Mouse (Mus musculus) left cerebral cortex, adult 18-20 months (tissue): ENCODE results near the gene Mei1. TPM values are rescaled to one million over a fixed set of nuclear protein-coding genes. Genes with fewer than 3 reads are reported as not detected.
"Not testable (repeated sequence)": the region's sequence is repeated elsewhere in the genome, so short reads cannot be mapped to it uniquely, and the experiment has no call there.

Experiments
- DNase-seq, 2 experiments: peaks; one replicate each; pipeline ENCODE4 v3.0.0; 2021 to 2022; ENCODE audit warnings: low spot score in 2 of 2, mixed read lengths in 1 of 2
- total RNA-seq, 2 experiments: library from RNA; stranded (reverse); gene quantifications; 2 replicates each; pipeline ENCODE4 v1.2.3; 2021

The Mei1 gene
- total RNA-seq, 2 experiments from 2014 or later, result 3.7 to 4.0 TPM

DNA sequence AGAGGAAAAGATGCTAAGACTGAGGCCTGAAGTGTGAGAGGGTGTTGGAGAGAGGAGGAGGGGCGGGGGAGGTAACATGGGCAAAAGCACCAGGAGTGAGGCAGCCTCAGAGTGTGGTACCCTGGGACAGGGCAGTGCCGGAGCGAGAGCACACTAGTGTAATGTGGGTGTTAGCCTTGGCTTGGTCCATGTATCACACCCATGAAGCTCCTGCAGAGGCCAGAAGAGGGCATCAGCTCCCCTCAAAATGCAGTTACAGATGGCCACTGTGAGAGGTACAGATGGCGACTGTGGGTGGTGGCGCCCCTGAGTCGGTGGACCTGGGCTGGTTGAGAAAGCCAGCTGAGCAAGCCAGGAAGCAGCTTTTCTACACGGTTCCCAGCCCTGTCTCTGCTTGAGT lies 11.4 kb downstream of the Mei1 start:
- peak; percentile 73 to 85 for DNase-seq

GRCm38 (mm10) chr15:82085606-82086005 lies 15.8 kb downstream of the Mei1 start:
- DNase-seq, result peak; percentile 59 to 65

- peak; percentile 48 to 69 for DNase-seq
These were observed 16.3 kb downstream of the Mei1 start for GRCm38 (mm10) chr15:82086131-82086530.

GRCm38 (mm10) chr15:82087266-82087665 lies 17.5 kb downstream of the Mei1 start:
- DNase-seq, result peak; percentile 46 to 50

- peak in 1 of 2 experiments; percentile 32 for DNase-seq
These were observed 21.3 kb downstream of the Mei1 start for GRCm38 (mm10) chr15:82091061-82091460.

GRCm38 (mm10) chr15:82106953-82107555 lies 37.3 kb downstream of the Mei1 start:
- peak; percentile 62 to 66 for DNase-seq

DNA sequence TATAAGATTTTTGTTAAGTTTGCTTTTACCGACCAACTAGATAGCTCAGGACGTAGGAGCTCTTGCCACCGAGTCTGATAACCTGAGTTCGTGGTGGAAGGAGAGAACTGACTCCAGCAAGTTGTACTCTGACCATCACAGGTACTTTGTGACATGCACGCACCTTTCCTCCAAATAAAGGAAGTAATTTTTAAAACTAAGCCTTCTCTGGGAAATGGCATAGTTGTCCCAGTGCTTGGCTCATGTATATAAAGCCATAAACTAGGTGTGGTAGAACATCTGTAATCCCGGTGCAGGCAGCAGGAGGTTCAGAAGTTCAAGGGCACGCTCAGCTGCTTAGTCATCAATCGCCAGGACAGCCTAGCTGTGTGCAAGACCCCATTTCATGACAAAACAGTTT lies 50.7 kb downstream of the Mei1 start:
- DNase-seq, result no peak

DNA sequence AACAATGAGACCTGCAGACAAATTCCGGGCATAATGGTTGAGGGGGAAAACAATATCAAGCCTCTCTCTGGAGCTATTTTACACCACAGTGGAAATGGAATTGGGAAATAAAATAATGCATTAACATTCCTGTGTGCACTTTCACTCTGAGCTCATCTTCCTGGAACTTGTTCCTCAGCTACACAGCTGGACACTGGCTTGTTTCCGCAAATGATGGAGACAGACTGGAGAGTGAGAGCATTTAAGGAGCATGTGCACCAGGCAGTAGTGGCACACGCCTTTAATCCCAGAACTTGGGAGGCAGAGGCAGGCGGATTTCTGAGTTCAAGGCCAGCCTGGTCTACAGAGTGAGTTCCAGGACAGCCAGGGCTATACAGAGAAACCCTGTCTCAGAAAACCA lies 56.9 kb downstream of the Mei1 start:
- not testable (repeated sequence) for DNase-seq

DNA sequence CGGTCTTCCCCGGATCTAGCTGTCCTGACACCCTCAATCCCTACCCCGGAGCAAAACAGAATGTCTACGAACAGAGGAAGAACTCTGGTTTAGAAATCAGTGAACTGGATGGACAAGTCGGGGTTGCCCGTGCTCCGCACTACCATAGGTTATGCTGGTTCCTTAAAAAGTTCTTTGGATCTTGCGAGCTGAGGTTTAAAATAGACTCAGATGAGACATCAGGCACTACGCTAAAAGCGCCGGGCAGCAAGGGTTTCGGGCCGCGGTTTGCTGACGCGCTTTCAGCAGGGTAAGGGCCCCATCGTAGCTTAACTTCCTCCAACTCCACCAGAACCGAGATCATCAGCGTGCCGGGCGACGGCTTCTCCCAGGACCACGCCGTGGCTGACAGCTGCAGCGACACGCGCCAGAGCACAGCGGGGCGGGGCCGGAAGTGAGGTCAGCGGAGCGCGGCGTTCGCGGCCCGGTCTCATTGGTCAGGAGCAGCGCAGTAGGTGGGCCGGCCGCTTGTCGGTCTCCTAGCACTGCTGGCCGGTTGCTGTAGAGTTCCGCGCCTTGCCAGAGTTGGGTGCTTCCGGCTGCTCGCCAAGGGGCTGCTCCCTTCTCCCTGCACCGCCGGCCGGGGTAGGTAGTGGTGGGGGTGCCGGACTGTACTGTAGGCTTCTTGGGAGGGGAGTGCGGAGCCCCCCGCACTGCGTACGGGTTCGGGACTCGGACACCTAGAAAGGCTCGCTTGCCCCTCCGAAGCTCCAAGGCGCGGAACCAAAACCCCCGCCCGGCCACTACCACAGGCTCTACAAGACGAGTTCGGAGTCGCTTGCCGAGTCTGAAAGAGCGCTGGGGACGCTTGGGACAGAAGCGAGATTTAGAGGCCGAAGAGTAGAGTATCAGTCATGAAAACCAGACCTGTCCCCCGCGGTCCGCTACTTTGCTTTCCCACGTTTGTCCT lies 57.9 kb downstream of the Mei1 start, which contains the start of gene Ccdc134:
Ccdc134 (plus strand) TSS at position 497 of the 949 bp plus-strand sequence.
- peak; percentile 97 for DNase-seq

DNA sequence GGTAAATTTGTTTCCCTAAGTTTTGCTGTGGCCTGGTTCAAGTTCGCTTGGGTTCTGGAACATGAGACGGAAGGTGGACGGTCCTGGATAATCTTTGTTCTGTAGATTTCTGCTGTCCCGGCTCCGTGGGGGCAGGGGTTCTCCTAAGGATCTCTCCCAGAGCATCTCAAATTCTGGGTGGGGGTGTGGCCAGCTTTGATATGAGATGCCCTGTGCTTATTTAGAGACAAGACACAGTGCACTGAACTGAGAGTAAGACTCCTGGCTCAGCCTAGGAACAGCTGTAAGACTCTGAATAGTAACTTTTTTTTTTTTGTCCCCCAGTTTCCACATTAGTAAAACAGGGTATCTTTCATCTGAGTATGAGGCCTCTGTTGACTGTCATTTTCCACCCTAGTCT lies 58.6 kb downstream of the Mei1 start:
- DNase-seq, result no peak

- no peak for DNase-seq
These were observed 60.8 kb downstream of the Mei1 start for GRCm38 (mm10) chr15:82130599-82130998.

DNA sequence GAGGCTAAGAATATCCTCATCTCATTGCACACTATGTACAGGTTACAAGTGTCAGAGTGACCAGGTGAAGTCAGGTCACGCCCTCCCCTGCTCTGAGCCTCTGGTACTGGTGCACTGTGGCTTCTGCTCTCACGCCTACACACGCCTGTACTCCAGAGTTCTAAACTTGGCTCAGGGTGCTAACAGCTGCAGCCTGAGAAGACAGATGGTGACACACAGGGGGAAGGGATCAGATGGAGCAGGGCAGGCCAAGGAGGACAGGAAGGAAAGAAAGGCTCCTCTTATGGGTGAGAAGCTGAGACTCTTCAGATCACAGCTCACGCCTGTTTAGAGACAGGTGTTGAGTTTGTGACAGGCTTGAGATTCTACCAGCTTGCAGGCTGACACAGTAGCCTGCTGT lies 65.6 kb downstream of the Mei1 start:
- peak in 1 of 2 experiments; percentile 53 for DNase-seq

DNA sequence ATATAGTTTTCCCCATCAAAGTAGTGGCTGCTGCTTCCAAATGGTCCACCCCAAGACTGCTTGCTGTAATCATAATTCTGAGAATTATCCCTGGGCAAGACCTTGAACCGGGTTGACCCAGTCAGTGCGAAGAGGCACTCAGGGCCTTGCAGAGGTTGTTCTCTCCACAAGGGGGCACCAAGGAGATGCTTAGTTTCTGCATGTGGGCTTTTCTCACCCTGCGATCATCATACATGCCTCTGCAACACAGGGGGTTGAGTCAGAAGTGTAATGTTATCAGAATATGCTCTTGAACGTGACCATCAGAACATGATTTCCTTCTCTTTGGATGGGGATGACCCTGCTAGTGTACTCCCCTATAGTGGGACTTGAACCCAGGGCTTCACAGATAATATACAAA lies 68.8 kb downstream of the Mei1 start:
- peak; percentile 61 to 66 for DNase-seq

GRCm38 (mm10) chr15:82139196-82139595 lies 69.4 kb downstream of the Mei1 start:
- DNase-seq, result no peak

DNA sequence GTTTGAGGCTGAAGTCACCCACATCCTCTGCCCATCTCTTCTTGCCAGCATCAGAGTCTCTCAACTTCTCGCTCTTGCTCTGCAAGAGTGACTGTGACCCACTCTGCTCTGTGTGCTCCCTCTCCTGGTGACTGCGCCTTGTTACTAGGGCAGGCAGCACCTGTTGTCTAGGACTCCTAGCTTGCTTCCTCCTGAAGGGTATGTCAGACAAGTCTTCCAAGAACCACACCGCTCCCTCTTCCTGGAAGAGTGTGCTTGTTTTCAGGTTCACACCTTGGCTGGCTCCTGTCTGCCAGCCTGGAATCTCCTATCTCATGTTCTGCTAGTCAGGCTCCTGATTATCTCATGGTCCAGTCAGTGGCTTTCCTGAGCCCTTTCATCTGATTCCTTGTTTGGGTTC lies 70.6 kb downstream of the Mei1 start:
- no peak for DNase-seq

- DNase-seq, result no peak
These were observed 74.4 kb downstream of the Mei1 start for GRCm38 (mm10) chr15:82144157-82144556.

- DNase-seq, result no peak
These were observed 75.6 kb downstream of the Mei1 start for GRCm38 (mm10) chr15:82145408-82145807.

DNA sequence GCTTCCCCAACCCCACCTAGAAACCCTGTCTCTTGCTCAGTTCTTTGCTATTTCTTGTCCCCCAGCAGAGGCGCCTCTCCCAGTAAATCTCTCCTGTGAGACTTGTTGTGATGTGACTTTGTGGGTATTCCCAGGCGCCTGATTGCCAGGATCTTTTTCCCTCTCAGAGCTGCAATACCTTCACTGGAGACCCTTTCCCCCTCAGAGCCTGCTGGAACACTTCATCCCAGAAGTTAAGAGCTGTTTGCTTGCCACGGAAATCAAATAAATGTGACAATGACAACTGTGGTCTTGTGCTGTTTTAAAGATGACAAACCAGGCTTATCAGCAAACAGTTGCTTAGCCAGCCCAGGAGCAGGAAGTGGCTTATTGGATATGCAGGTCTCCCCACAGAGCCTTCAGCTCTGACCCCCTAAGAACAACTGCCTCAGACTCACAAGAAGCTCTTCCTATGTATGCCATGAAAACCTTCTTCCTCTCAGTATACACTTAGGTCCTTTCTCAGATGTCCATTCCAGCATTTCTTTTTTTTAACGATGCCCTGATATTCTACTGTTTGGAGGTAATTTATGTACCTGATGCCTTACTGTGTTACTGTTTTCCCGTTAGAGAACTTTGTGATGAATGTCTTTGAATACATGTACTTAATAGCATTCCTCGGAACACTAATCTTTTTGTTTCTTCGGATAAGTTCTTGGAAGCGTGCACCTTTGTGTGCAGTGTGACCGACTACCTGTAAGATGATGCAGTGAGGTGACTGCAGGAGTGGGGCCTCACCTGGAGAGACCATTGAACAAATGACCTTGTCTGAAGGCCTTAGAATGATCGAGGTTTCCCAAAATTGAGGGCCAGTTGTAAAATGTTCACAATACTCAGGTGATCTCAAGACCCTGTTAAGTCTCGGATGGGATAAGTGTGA lies 76.3 kb downstream of the Mei1 start:
- no peak for DNase-seq

DNA sequence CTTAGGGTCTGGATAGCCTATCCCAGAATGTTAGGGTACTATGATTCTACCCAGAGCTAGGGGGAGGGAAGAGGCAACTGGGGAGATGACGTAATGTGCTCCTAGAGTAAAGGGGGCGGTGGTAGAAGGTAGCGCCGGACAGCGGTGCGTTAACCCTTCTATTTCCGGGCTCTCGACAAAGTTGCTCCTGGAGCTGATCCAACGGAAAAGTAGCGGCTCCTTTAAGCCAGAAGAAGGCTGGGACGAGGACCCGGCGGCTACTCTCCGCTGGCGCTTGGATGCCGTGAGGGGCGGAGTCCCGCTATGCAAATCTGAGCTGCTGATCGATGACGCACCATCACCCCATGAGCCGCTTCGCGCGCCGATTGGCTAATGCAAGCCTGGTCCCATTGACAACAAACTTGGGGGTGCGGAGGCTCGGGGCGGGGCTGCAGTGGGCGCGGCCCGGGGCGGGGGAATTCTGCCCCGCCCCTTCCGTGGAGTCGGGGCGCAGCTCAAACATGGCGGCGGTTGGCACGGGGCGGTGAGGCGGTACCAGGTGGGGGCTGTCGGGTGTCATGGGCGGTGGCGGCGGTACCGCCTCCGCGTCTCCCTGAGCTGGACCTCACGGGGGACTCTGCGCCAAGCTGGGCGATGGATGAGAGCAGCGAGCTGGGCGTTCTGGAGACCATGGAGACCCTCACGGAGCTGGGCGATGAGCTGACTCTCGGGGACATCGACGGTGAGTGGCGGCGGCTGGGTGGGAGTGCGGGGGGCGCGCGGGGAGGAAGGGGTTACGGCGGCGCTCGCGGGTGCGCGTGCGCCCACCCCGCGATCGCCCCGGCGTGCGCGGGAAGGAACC lies 77.2 kb downstream of the Mei1 start, which contains the start of gene Srebf2:
Srebf2 (plus strand) TSS at position 412 of the 841 bp plus-strand sequence.
- DNase-seq, result peak; percentile 98 to 100

DNA sequence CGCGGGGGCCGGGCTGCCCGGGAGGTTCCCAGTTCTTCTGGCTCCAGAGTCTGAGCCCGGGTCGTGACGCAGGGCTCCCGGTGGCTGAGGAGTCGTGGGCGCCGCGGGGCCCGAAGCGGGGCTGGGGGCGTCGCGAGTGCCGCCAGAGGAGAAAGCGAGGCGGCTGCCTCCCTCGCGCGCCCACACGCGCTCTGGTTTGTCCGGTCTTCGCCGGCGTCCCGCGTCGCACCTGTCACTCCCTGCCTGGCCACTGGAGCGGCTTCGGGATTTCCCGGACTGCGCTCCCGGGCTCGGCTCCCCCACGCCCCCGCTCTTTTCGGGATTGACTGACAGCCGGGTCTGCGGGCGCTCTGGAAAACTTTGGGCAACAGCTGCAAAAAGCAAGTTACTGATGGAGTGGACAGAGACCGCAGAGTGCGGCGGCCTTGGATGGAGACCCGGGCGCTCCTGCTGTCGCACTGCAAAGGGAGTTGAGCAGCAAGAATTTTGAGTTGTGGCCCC lies 77.9 kb downstream of the Mei1 start:
- peak; percentile 67 to 73 for DNase-seq
